Mouse (Mus musculus) intestine, embryonic 16.5 days (tissue): Measurements from ENCODE around the gene Opa3. TPM values are rescaled to one million over a fixed set of nuclear protein-coding genes. Genes with fewer than 3 reads are reported as not detected.

ENCODE experiments used
- ATAC-seq: fragments of 200-750 bp; cut with Nextera tagmentation; 2 replicates; pipeline ENCODE4 v1.8.0; 2017; ENCODE audit warnings: moderate TSS enrichment, moderate library complexity
- H3K27ac ChIP-seq: fragments of 300-500 bp; sonication (generic); 2 replicates; pipeline ENCODE4 v1.5.1; 2014; ENCODE audit warnings: mild to moderate bottlenecking, low read length
- H3K27me3 ChIP-seq: fragments of 300-500 bp; sonication (generic); replicated peaks from 2 replicates; pipeline ENCODE4 v1.6.1; 2014; ENCODE audit warnings: low read length, control low read depth, mixed read lengths; ENCODE audit not compliant: control insufficient read depth, insufficient read depth
- H3K36me3 ChIP-seq: fragments of 300-500 bp; sonication (generic); 2 replicates; pipeline ENCODE4 v1.6.1; 2014; ENCODE audit warnings: low read length, control low read depth; ENCODE audit not compliant: control insufficient read depth, insufficient read depth
- H3K4me1 ChIP-seq: fragments of 300-500 bp; sonication (generic); 2 replicates; pipeline ENCODE4 v1.6.1; 2014; ENCODE audit warnings: low read length, control low read depth, mixed read lengths; ENCODE audit not compliant: control insufficient read depth, insufficient read depth
- H3K4me2 ChIP-seq: fragments of 300-500 bp; sonication (generic); 2 replicates; pipeline ENCODE4 v1.6.1; 2014; ENCODE audit warnings: low read depth, low read length, control low read depth
- H3K4me3 ChIP-seq: fragments of 300-500 bp; sonication (generic); 2 replicates; pipeline ENCODE4 v1.5.1; 2014; ENCODE audit warnings: mild to moderate bottlenecking, low read length
- H3K9ac ChIP-seq: fragments of 300-500 bp; sonication (generic); 2 replicates; pipeline ENCODE4 v1.6.1; 2014; ENCODE audit warnings: low read depth, low read length
- H3K9me3 ChIP-seq: fragments of 300-500 bp; sonication (generic); 2 replicates; pipeline ENCODE4 v1.6.1; 2016; ENCODE audit warnings: low read length, control low read depth; ENCODE audit not compliant: control insufficient read depth
- WGBS: fragments of 180-500 bp; shearing (Covaris S2); extraction: QIAGEN DNeasy Blood & Tissue Kit; methylation state at CpG from one replicate; pipeline ENCODE4 v1.1.7; 2014; 5-methylcytosine and 5-hydroxymethylcytosine counted together
- polyA plus RNA-seq: library from polyadenylated mRNA; unstranded; fragments of >200 nt; fragmentation: Nextera tagmentation; extraction: Ambion mirVana; gene quantifications from 2 replicates; pipeline ENCODE4 v1.2.1, GENCODE M21; 2015

The Opa3 gene
- polyA plus RNA-seq, 1 experiment from 2014 or later = 40.9 TPM

DNA sequence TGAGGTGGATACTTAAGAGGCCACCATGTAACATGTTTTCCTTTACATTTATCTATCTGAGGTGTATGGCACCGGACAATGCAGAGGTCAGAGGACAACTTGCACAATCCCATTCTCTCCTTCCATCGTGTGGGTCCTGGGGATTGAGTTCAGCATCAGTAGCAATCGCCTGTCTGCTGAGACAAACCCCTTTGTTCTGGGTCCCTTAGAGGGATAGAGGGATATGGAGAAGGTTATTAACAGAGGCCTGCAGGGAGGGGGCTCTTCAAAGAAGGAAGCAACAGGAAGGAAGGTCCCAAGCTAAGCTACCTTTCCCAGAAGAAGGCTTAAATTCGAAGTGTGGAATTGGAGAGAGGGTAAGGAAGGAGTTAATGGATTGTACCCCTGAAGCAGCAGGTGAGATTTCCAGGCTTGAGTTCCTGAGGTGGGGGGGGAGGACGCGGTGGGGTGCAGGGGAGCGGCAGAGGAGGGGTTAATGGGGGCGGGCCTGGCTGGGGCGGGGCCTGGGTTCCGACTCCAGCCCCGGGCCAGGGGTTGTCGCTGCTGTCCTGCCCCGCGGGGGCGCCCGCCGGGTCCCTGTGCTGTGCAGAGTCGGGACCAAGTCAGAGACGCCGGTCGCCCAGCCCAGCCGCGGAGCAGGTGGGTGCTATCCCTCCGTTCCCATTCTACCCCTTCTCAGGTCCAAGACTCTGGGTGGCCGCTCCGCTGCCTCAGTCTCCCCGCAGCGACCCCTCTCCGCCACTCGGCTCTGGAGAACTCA, 16.0 kb upstream of the Opa3 start, which contains the start of gene Gpr4:
Gene Gpr4, plus strand, starts transcription at position 543 of the 760 bp plus-strand sequence.
- Histone ChIP-seq H3K4me1 (peaks cover 10% of the 10 kb centered on the region; the same call in 1 of the 2 replicates), H3K36me3 (no peaks in the 10 kb centered on the region), H3K9me3 (peaks cover 3% of the 10 kb centered on the region; the same call in 1 of the 2 replicates), H3K4me3 (peak within 1 kb of the TSS; percentile 57), H3K4me2 (peak within 1 kb of the TSS; percentile 86), H3K27me3 (peaks cover 3% of the 10 kb centered on the region; the same call in 1 of the 2 replicates), H3K9ac (peak within 1 kb of the TSS; percentile 65), H3K27ac (no peak within 1 kb of the TSS)
- WGBS = 2% methylated on average over 30 of the region's 30 CpGs
- peak; percentile 61 for ATAC-seq

DNA sequence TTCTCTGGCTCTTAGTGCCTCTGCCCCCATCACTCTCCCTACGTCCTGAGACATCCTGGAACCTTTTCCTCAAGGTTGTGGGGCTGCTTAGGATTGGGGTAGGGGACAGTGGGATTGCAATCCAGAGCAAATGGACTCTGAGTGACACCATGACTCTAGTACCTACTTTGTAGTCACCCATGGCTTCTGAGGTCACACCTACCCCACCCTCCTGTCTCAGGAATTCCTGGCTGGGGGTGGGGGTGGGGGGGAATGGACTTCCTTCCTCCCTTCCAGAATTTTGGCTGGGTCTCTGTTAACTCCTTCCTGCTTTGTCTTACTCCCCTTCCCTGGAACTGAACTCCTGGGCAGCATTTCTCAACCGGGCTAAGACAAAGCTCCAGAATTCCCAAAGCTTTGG, 14.7 kb upstream of the Opa3 start:
- Histone ChIP-seq H3K27ac (no peak overlapping the region), H3K9ac (no peak overlapping the region), H3K36me3 (no peaks in the 10 kb centered on the region), H3K4me1 (peaks cover 4% of the 10 kb centered on the region; the same call in 1 of the 2 replicates), H3K4me2 (0 out of 2 replicates have a peak overlapping the region, but pooled peaks have one; percentile 86), H3K4me3 (no peak overlapping the region), H3K27me3 (peaks cover 3% of the 10 kb centered on the region; the same call in 1 of the 2 replicates), H3K9me3 (peaks cover 3% of the 10 kb centered on the region; the same call in 1 of the 2 replicates)
- 54% methylated on average over 2 of the region's 2 CpGs for WGBS
- ATAC-seq = no peak

DNA sequence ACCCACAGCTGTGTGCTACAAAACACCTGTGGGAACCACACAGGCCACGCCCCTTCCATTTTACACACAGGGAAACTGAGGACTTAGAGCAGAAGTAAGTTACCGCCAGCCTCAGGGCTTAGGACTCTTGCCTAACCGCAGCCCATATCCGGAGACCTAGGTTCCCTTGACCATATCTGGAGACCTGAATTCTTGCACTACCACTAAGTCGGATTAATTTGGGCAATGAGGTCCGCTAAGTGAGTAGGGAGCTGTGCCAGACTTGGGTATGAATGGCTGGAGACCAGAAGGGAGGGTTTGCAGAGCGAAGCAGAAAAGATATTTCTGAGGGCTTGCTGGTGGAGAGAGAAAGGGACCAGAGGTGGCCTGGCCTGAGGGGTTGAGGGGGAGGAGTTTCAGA, 13.8 kb upstream of the Opa3 start:
- no peaks in the 10 kb centered on the region for H3K36me3 ChIP-seq
- no peak overlapping the region for H3K4me2 ChIP-seq
- H3K4me3 ChIP-seq = no peak overlapping the region
- 0 out of 2 replicates have a peak, but pooled peaks cover 3% of the 10 kb centered on the region for H3K4me1 ChIP-seq
- H3K9me3 ChIP-seq = peaks cover 3% of the 10 kb centered on the region; the same call in 1 of the 2 replicates
- ATAC-seq = no peak
- H3K27me3 ChIP-seq = peaks cover 3% of the 10 kb centered on the region; the same call in 1 of the 2 replicates
- no peak overlapping the region for H3K27ac ChIP-seq
- WGBS = 74% methylated on average over 7 of the region's 7 CpGs
- H3K9ac ChIP-seq = no peak overlapping the region

DNA sequence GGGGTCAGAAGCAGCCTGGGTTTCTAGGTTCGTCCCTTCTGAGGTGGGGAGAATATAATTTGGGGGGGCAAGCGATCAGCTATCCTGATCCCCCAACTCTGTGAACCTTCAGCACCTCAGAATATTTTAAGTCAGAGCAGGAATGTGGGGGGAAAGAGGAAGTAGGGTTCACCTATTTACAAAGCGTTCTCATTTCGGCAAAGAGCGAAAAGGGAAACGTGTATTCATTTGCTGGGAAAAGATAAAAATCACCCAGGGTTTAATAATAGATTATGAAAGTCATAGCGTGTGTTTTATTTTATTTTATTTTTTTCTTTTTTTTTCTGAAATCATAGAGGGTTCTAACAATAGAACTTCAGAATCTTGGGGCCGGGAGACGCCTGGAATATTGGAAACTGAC, 13.2 kb upstream of the Opa3 start:
- no peak overlapping the region for H3K27ac ChIP-seq
- 67% methylated on average over 9 of the region's 9 CpGs for WGBS
- peaks cover 3% of the 10 kb centered on the region; the same call in 1 of the 2 replicates for H3K27me3 ChIP-seq
- no peak overlapping the region for H3K4me3 ChIP-seq
- H3K9me3 ChIP-seq = peaks cover 2% of the 10 kb centered on the region; the same call in 1 of the 2 replicates
- no peaks in the 10 kb centered on the region for H3K36me3 ChIP-seq
- H3K4me1 ChIP-seq = 0 out of 2 replicates have a peak, but pooled peaks cover 3% of the 10 kb centered on the region
- no peak overlapping the region for H3K9ac ChIP-seq
- H3K4me2 ChIP-seq = no peak overlapping the region
- no peak for ATAC-seq

DNA sequence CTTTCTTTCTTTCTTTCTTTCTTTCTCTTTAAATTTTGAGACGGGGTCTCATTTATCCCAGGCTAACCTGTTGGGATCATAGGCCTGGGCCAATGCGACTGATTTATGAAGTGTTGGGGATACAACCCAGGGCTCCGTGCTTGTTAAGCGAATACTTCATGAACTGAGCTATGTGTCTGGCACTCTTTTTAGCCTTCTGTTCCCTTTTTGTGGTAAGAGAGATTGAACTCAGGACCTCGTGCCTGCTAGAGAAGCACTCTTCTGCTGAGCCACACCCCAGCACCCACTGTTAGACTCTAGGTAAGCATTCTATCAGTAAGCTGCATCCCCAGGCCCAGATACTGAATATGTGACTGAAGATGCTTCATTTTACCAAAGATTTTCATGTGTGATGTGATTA, 10.6 kb upstream of the Opa3 start:
- Histone ChIP-seq H3K4me1 (no peaks in the 10 kb centered on the region), H3K27ac (no peak overlapping the region), H3K4me2 (no peak overlapping the region), H3K9me3 (no peaks in the 10 kb centered on the region), H3K4me3 (no peak overlapping the region), H3K36me3 (no peaks in the 10 kb centered on the region), H3K9ac (no peak overlapping the region), H3K27me3 (peaks cover 3% of the 10 kb centered on the region; the same call in 1 of the 2 replicates)
- no peak for ATAC-seq
- WGBS = 52% methylated on average over 5 of the region's 5 CpGs

DNA sequence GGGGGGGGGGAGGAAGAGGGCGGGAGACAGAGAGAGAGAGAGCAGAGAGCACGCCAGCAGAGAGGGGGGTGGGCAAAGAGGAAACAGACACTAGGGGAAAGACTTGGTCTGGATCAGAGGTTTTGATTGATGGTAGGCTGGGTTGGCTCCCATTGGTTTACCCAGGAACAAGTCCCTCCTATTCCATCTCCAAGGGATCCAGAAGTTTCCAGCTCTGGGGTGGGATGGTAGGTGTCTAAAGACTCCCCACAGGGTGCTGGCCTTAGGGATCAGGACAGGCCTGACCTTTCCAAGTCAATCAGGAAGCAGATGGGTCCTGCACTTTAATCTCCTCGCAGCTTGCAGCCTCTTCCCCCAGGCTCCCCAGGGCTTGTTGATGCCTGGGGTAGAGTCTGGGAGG, 10.2 kb upstream of the Opa3 start:
- Histone ChIP-seq H3K9ac (no peak overlapping the region), H3K9me3 (no peaks in the 10 kb centered on the region), H3K4me2 (no peak overlapping the region), H3K4me1 (no peaks in the 10 kb centered on the region), H3K27ac (no peak overlapping the region), H3K4me3 (no peak overlapping the region), H3K27me3 (peaks cover 2% of the 10 kb centered on the region; the same call in 1 of the 2 replicates), H3K36me3 (no peaks in the 10 kb centered on the region)
- WGBS = 11% methylated on average over 2 of the region's 3 CpGs
- ATAC-seq = no peak

DNA sequence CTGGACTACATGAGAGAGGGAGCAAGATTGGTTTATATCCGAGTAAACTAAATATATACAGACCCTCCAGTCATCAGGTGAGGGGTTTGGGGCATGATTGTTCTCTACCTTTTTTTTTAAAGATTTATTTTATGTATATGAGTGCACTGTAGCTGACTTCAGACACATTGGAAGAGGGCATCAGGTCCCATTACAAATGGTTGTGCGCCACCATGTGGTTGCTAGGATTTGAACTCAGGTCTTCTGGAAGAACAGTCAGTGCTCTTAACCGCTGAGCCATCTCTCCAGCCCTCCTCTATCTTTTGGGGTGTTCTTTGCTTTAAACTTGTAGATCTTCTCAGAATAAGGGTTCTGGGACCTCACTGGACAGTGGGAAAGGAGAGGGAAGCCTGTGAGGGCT, 8.1 kb upstream of the Opa3 start:
- 62% methylated on average over 3 of the region's 3 CpGs for WGBS
- Histone ChIP-seq H3K36me3 (no peaks in the 10 kb centered on the region), H3K4me2 (no peak overlapping the region), H3K27me3 (no peaks in the 10 kb centered on the region), H3K9ac (no peak overlapping the region), H3K9me3 (no peaks in the 10 kb centered on the region), H3K4me1 (no peaks in the 10 kb centered on the region), H3K4me3 (no peak overlapping the region), H3K27ac (no peak overlapping the region)
- ATAC-seq = no peak

DNA sequence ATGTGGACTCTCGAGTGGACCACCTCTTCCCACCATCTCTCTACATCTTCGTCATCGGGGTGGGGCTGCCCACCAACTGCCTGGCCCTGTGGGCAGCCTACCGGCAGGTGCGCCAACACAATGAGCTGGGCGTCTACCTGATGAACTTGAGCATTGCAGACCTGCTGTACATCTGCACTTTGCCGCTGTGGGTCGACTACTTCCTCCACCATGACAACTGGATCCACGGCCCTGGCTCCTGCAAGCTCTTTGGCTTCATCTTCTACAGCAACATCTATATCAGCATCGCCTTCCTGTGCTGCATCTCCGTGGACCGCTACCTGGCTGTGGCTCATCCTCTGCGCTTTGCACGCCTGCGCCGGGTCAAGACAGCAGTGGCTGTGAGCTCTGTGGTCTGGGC, 5.9 kb upstream of the Opa3 start:
- 92% methylated on average over 16 of the region's 16 CpGs for WGBS
- Histone ChIP-seq H3K4me3 (no peak overlapping the region), H3K27me3 (no peaks in the 10 kb centered on the region), H3K9me3 (no peaks in the 10 kb centered on the region), H3K9ac (no peak overlapping the region), H3K27ac (no peak overlapping the region), H3K36me3 (no peaks in the 10 kb centered on the region), H3K4me1 (peaks cover 12% of the 10 kb centered on the region), H3K4me2 (no peak overlapping the region)
- no peak for ATAC-seq

DNA sequence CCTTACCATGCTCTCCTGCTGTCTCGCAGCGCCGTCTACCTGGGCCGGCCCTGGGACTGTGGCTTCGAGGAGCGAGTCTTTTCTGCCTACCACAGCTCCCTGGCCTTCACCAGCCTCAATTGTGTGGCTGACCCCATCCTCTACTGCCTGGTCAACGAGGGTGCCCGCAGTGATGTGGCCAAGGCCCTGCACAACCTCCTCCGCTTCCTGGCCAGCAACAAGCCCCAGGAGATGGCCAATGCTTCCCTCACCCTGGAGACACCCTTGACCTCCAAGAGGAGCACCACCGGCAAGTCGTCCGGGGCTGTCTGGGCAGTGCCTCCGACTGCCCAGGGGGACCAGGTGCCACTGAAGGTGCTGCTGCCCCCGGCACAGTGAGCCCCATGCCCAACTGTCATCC, 5.3 kb upstream of the Opa3 start:
- no peak overlapping the region for H3K9ac ChIP-seq
- H3K4me1 ChIP-seq = peaks cover 12% of the 10 kb centered on the region
- H3K36me3 ChIP-seq = no peaks in the 10 kb centered on the region
- no peak for ATAC-seq
- no peaks in the 10 kb centered on the region for H3K27me3 ChIP-seq
- H3K27ac ChIP-seq = no peak overlapping the region
- WGBS = 88% methylated on average over 14 of the region's 14 CpGs
- no peak overlapping the region for H3K4me3 ChIP-seq
- no peaks in the 10 kb centered on the region for H3K9me3 ChIP-seq
- no peak overlapping the region for H3K4me2 ChIP-seq
